Mouse (Mus musculus) MEL (cell line): ENCODE data around the gene Ube2o. TPM values are rescaled to one million over a fixed set of nuclear protein-coding genes. Genes with fewer than 3 reads are reported as not detected.
A peak's percentile ranks its signal among the peaks of the same experiment; 100 is the strongest.

Experiments used
- DNase-seq: peaks from one replicate; pipeline ENCODE4 v3.0.0; 2011; ENCODE audit warnings: low read depth, low spot score
- H3K27ac ChIP-seq: 2 replicates; pipeline ENCODE4 v1.5.1; 2012; ENCODE audit warnings: low read depth, mild to moderate bottlenecking, control low read depth, low read length, moderate library complexity; ENCODE audit not compliant: control insufficient read depth
- H3K27me3 ChIP-seq, 2 experiments: fragments of 150-350 bp in 1 of 2; sonication (generic) in 1 of 2; 2 replicates each; pipeline ENCODE4 v1.6.1; 2012; ENCODE audit warnings: low read length in 2 of 2, mild to moderate bottlenecking in 2 of 2, improper control_type of control experiment in 1 of 2, moderate library complexity in 1 of 2; ENCODE audit not compliant: insufficient read depth in 2 of 2, control insufficient read depth in 1 of 2
- H3K36me3 ChIP-seq, 2 experiments: 2 replicates each; pipeline ENCODE4 v1.6.1; 2012 to 2014; ENCODE audit warnings: low read length in 2 of 2, improper control_type of control experiment in 1 of 2, inconsistent platforms in 1 of 2, mild to moderate bottlenecking in 1 of 2; ENCODE audit not compliant: insufficient read depth in 2 of 2, control insufficient read depth in 1 of 2
- H3K4me1 ChIP-seq, 2 experiments: fragments of 150-350 bp in 1 of 2; sonication (generic) in 1 of 2; 2 replicates each; pipeline ENCODE4 v1.6.1; 2012; ENCODE audit warnings: low read length in 2 of 2, improper control_type of control experiment in 1 of 2, mild to moderate bottlenecking in 1 of 2; ENCODE audit not compliant: insufficient read depth in 2 of 2, control insufficient read depth in 1 of 2
- H3K4me3 ChIP-seq, 2 experiments: fragments of 150-350 bp in 1 of 2; sonication (generic) in 1 of 2; 2 replicates each; pipeline ENCODE4 v1.5.1; 2012; ENCODE audit warnings: low read depth in 2 of 2, low read length in 2 of 2, mild to moderate bottlenecking in 2 of 2, moderate library complexity in 2 of 2, control low read depth in 1 of 2, improper control_type of control experiment in 1 of 2; ENCODE audit not compliant: control insufficient read depth in 1 of 2, insufficient read depth in 1 of 2
- H3K79me2 ChIP-seq: 2 replicates; pipeline ENCODE4 v1.6.1; 2012; ENCODE audit warnings: mild to moderate bottlenecking, low read length, moderate library complexity; ENCODE audit not compliant: control insufficient read depth, poor library complexity, insufficient read depth
- H3K9ac ChIP-seq: 2 replicates; pipeline ENCODE4 v1.6.1; 2012; ENCODE audit warnings: low read depth, mild to moderate bottlenecking, control low read depth, low read length, moderate library complexity; ENCODE audit not compliant: control insufficient read depth, poor library complexity, severe bottlenecking
- H3K9me3 ChIP-seq: fragments of 150-350 bp; sonication (generic); replicated peaks from 2 replicates; pipeline ENCODE4 v1.6.1; 2012; ENCODE audit warnings: mild to moderate bottlenecking, low read length, improper control_type of control experiment, moderate library complexity; ENCODE audit not compliant: insufficient read depth
- BHLHE40 ChIP-seq: IDR thresholded peaks from 2 replicates; pipeline ENCODE4 v1.6.1; 2012; ENCODE audit warnings: low read depth, mild to moderate bottlenecking, inconsistent platforms, low read length, improper control_type of control experiment, borderline replicate concordance
- CHD1 ChIP-seq: IDR thresholded peaks from 2 replicates; pipeline ENCODE4 v1.6.1; 2012; ENCODE audit warnings: low read depth, mild to moderate bottlenecking, inconsistent platforms, low read length, improper control_type of control experiment
- CTCF ChIP-seq, 3 experiments: IDR thresholded peaks in 2 of 3; conservative IDR thresholded peaks in 1 of 3; 2 replicates each; pipeline ENCODE4 v1.5.1; 2011 to 2012; ENCODE audit warnings: low read length in 3 of 3, low read depth in 2 of 3, mild to moderate bottlenecking in 2 of 3, improper control_type of control experiment in 1 of 3, inconsistent platforms in 1 of 3, mixed read lengths in 1 of 3, moderate library complexity in 1 of 3; ENCODE audit not compliant: control insufficient read depth in 1 of 3, insufficient read depth in 1 of 3, poor library complexity in 1 of 3, severe bottlenecking in 1 of 3
- E2F4 ChIP-seq: IDR thresholded peaks from 2 replicates; pipeline ENCODE4 v1.6.1; 2011; ENCODE audit warnings: low read depth, low read length, improper control_type of control experiment, borderline replicate concordance
- ELF1 ChIP-seq: IDR thresholded peaks from 2 replicates; pipeline ENCODE4 v1.6.1; 2014; ENCODE audit warnings: low read depth, mild to moderate bottlenecking, inconsistent platforms, low read length, improper control_type of control experiment, moderate library complexity
- EP300 ChIP-seq, 2 experiments: IDR thresholded peaks; 2 replicates each; pipeline ENCODE4 v1.6.1; 2011; ENCODE audit warnings: improper control_type of control experiment in 2 of 2, low read length in 2 of 2, low read depth in 1 of 2, mild to moderate bottlenecking in 1 of 2
- ETS1 ChIP-seq: IDR thresholded peaks from 2 replicates; pipeline ENCODE4 v1.6.1; 2012; ENCODE audit warnings: low read depth, mild to moderate bottlenecking, inconsistent platforms, low read length, improper control_type of control experiment, moderate library complexity
- GABPA ChIP-seq: IDR thresholded peaks from 2 replicates; pipeline ENCODE4 v1.6.1; 2012; ENCODE audit warnings: low read depth, mild to moderate bottlenecking, inconsistent platforms, low read length, improper control_type of control experiment, moderate library complexity
- GATA1 ChIP-seq: IDR thresholded peaks from 2 replicates; pipeline ENCODE4 v1.6.1; 2011; ENCODE audit warnings: low read depth, low read length, improper control_type of control experiment
- JUND ChIP-seq: IDR thresholded peaks from 2 replicates; pipeline ENCODE4 v1.6.1; 2011; ENCODE audit warnings: low read depth, mild to moderate bottlenecking, improper control_type of control experiment, low read length
- KAT2A ChIP-seq: conservative IDR thresholded peaks from 2 replicates; pipeline ENCODE4 v1.6.1; 2012; ENCODE audit warnings: low read depth, low read length, improper control_type of control experiment, inconsistent platforms
- MAFK ChIP-seq: IDR thresholded peaks from 2 replicates; pipeline ENCODE4 v1.6.1; 2011; ENCODE audit warnings: low read depth, mild to moderate bottlenecking, low read length, improper control_type of control experiment, borderline replicate concordance
- MAX ChIP-seq: IDR thresholded peaks from 2 replicates; pipeline ENCODE4 v1.6.1; 2011; ENCODE audit warnings: low read length, improper control_type of control experiment
- MAZ ChIP-seq: IDR thresholded peaks from 2 replicates; pipeline ENCODE4 v1.6.1; 2012; ENCODE audit warnings: low read depth, mild to moderate bottlenecking, inconsistent platforms, low read length, improper control_type of control experiment
- MEF2A ChIP-seq: IDR thresholded peaks from 2 replicates; pipeline ENCODE4 v1.6.1; 2014; ENCODE audit warnings: low read depth, mild to moderate bottlenecking, inconsistent platforms, low read length, improper control_type of control experiment; ENCODE audit not compliant: poor library complexity, insufficient replicate concordance, severe bottlenecking; ENCODE audit errors: extremely low read depth
- MXI1 ChIP-seq: IDR thresholded peaks from 2 replicates; pipeline ENCODE4 v1.6.1; 2011; ENCODE audit warnings: mild to moderate bottlenecking, low read depth, low read length, improper control_type of control experiment
- MYB ChIP-seq: IDR thresholded peaks from 2 replicates; pipeline ENCODE4 v1.6.1; 2011; ENCODE audit warnings: mild to moderate bottlenecking, low read depth, low read length, improper control_type of control experiment
- MYC ChIP-seq: IDR thresholded peaks from 2 replicates; pipeline ENCODE4 v1.6.1; 2011; ENCODE audit warnings: low read depth, mild to moderate bottlenecking, low read length, improper control_type of control experiment, moderate library complexity
- POLR2A ChIP-seq, 2 experiments: IDR thresholded peaks; 2 replicates each; pipeline ENCODE4 v1.6.1; 2011 to 2012; ENCODE audit warnings: low read length in 2 of 2, mild to moderate bottlenecking in 2 of 2, control low read depth in 1 of 2, improper control_type of control experiment in 1 of 2, low read depth in 1 of 2, moderate library complexity in 1 of 2; ENCODE audit not compliant: control insufficient read depth in 1 of 2, insufficient read depth in 1 of 2, poor library complexity in 1 of 2
- POLR2AphosphoS2 ChIP-seq: IDR thresholded peaks from 2 replicates; pipeline ENCODE4 v1.6.1; 2011; ENCODE audit warnings: low read length, improper control_type of control experiment
- POLR2AphosphoS5 ChIP-seq: IDR thresholded peaks from 2 replicates; pipeline ENCODE4 v1.6.1; 2012; ENCODE audit warnings: low read depth, borderline replicate concordance, mild to moderate bottlenecking, inconsistent platforms, low read length, moderate library complexity, mixed read lengths
- RAD21 ChIP-seq: IDR thresholded peaks from 2 replicates; pipeline ENCODE4 v1.6.1; 2011; ENCODE audit warnings: mild to moderate bottlenecking, low read depth, low read length, improper control_type of control experiment
- RCOR1 ChIP-seq: IDR thresholded peaks from 2 replicates; pipeline ENCODE4 v1.6.1; 2012; ENCODE audit warnings: low read depth, mild to moderate bottlenecking, inconsistent platforms, low read length, improper control_type of control experiment
- SIN3A ChIP-seq: IDR thresholded peaks from 2 replicates; pipeline ENCODE4 v1.6.1; 2012; ENCODE audit warnings: low read length, improper control_type of control experiment, inconsistent platforms
- SMC3 ChIP-seq: IDR thresholded peaks from 2 replicates; pipeline ENCODE4 v1.6.1; 2011; ENCODE audit warnings: low read depth, low read length, improper control_type of control experiment
- TAL1 ChIP-seq: IDR thresholded peaks from 2 replicates; pipeline ENCODE4 v1.6.1; 2012; ENCODE audit warnings: mild to moderate bottlenecking, inconsistent platforms, low read length, moderate library complexity, mixed read lengths
- TBP ChIP-seq: IDR thresholded peaks from 2 replicates; pipeline ENCODE4 v1.8.0; 2011; ENCODE audit warnings: low read depth, low read length, improper control_type of control experiment
- TCF12 ChIP-seq: IDR thresholded peaks from 2 replicates; pipeline ENCODE4 v1.6.1; 2014; ENCODE audit warnings: low read depth, mild to moderate bottlenecking, inconsistent platforms, low read length, improper control_type of control experiment, moderate library complexity
- UBTF ChIP-seq: IDR thresholded peaks from 2 replicates; pipeline ENCODE4 v1.6.1; 2012; ENCODE audit warnings: low read depth, mild to moderate bottlenecking, inconsistent platforms, low read length, improper control_type of control experiment, moderate library complexity, borderline replicate concordance; ENCODE audit not compliant: insufficient read depth
- USF2 ChIP-seq, 2 experiments: IDR thresholded peaks; 2 replicates each; pipeline ENCODE4 v1.6.1; 2011 to 2012; ENCODE audit warnings: improper control_type of control experiment in 2 of 2, low read length in 2 of 2, borderline replicate concordance in 1 of 2, inconsistent platforms in 1 of 2, low read depth in 1 of 2, mild to moderate bottlenecking in 1 of 2; ENCODE audit not compliant: insufficient read depth in 1 of 2
- ZC3H11A ChIP-seq: IDR thresholded peaks from 2 replicates; pipeline ENCODE4 v1.6.1; 2012; ENCODE audit warnings: low read depth, mild to moderate bottlenecking, inconsistent platforms, low read length, improper control_type of control experiment
- ZKSCAN1 ChIP-seq: IDR thresholded peaks from 2 replicates; pipeline ENCODE4 v1.6.1; 2012; ENCODE audit warnings: low read depth, mild to moderate bottlenecking, inconsistent platforms, low read length, improper control_type of control experiment, moderate library complexity
- ZMIZ1 ChIP-seq: IDR thresholded peaks from 2 replicates; pipeline ENCODE4 v1.6.1; 2012; ENCODE audit warnings: low read depth, mild to moderate bottlenecking, inconsistent platforms, low read length, improper control_type of control experiment, moderate library complexity
- ZNF384 ChIP-seq: IDR thresholded peaks from 2 replicates; pipeline ENCODE4 v1.6.1; 2012; ENCODE audit warnings: low read depth, mild to moderate bottlenecking, inconsistent platforms, low read length, improper control_type of control experiment
- polyA plus RNA-seq, 2 experiments: library from polyadenylated mRNA; stranded (reverse) in 1 of 2; unstranded in 1 of 2; fragments of >175 nt in 1 of 2; fragments of >200 nt in 1 of 2; gene quantifications; 2 replicates each; pipeline versions ENCODE4 v1.2.1 to v1.2.4; 2012; ENCODE audit warnings: low replicate concordance in 2 of 2, low read depth in 1 of 2; ENCODE audit not compliant: insufficient read length in 2 of 2, insufficient read depth in 1 of 2, missing spikeins in 1 of 2
- total RNA-seq: library from RNA; depleted of rRNA; stranded (reverse); fragments of 300-350 nt; gene quantifications from 2 replicates; pipeline ENCODE4 v1.2.3, GENCODE M21; 2012

Gene Ube2o
- total and polyA plus RNA-seq, 3 experiments: 22.9 to 42.8 TPM; not detected in 1

DNA sequence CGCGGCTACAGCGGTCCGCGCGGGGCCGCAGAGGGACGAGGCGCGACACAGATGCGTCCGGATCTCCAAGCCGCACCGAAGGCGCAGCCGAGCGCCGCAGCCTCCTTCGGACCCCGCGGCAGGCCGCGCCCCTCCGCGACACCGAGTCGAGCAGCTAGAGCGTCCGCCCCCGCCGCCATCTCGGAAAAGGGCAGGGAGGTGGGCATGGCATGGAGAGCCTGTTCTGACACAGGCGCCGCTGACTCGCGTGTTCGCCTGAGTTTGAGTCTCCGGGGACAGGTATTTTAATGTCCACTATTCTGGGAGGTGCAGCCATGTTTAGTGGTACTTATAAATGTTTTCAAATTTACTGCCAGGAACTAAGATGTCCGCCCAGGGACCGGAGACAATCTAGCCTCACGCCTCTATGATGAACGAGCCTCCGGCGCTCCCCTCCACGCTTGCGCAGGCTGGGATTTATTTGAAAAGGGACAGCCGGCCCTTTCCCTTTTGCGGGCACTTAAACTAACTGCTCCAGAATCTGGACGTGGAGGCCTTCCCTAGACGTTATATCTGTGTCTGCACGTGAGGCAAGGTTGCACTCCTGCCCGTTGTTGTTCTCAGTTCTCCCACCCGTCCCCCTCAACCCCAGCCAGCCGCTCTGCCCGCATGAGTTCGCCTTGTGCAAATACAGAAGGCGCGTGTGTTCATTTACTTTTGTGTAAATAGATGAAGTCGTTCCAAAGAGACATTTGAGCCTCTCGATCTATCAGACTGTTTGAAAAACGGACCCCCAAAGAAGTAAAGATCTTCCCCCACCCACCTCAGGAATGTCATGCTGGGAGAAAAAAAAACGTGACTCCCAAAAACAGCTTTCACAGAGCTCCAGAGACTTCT is 90.8 kb downstream of the Ube2o start:
- Histone ChIP-seq H3K4me3 (peak overlapping the region; percentile 91 to 93), H3K9me3 (no peaks in the 10 kb centered on the region), H3K79me2 (peaks cover 21% of the 10 kb centered on the region), H3K27ac (peak overlapping the region; percentile 91), H3K9ac (peak overlapping the region; percentile 92), H3K36me3 (peaks cover 10 to 20% of the 10 kb centered on the region in 2 experiments), H3K4me1 (peaks cover 13 to 34% of the 10 kb centered on the region in 2 experiments), H3K27me3 (no peaks in the 10 kb centered on the region)
- peak; percentile 97 for DNase-seq
- TF ChIP-seq SIN3A: peak; percentile 85; the same call in 1 of the 2 replicates
- peak; percentile 84 for TF ChIP-seq KAT2A
- peak; percentile 87 for TF ChIP-seq MAZ
- TF ChIP-seq CHD1: 0 out of 2 replicates have a peak, but pooled peaks have one; percentile 42
- TF ChIP-seq MYC: peak; percentile 88
- no peak; the same call in 1 of the 2 replicates for TF ChIP-seq ZNF384
- TF ChIP-seq MYB: no peak
- no peak for TF ChIP-seq TAL1
- TF ChIP-seq JUND: no peak
- 0 out of 4 replicates have a peak, but pooled peaks of 1 of the 2 experiments have one; percentile 15 for TF ChIP-seq EP300 (IDR thresholded peaks at IDR 0.05; ENCODE audit: low read depth in 1 of 2, low read length in 2 of 2)
- peak; percentile 88 for TF ChIP-seq BHLHE40
- peak; percentile 71; the same call in 1 of the 2 replicates for TF ChIP-seq GABPA
- TF ChIP-seq TCF12: peak; percentile 54
- no peak for TF ChIP-seq ZC3H11A
- no peak for TF ChIP-seq USF2 (IDR thresholded peaks at IDR 0.05; ENCODE audit: borderline replicate concordance in 1 of 2, insufficient read depth in 1 of 2, low read depth in 1 of 2, low read length in 2 of 2)
- peak; percentile 76; the same call in 1 of the 2 replicates for TF ChIP-seq RCOR1
- no peak for TF ChIP-seq POLR2AphosphoS5
- TF ChIP-seq ZMIZ1: peak; percentile 95; the same call in 1 of the 2 replicates
- TF ChIP-seq TBP: peak; percentile 82; the same call in 1 of the 2 replicates
- peak in 1 of 3 experiments; percentile 1; a peak in 1 of 6 replicates for TF ChIP-seq CTCF (IDR thresholded peaks at IDR 0.05 in 2 of 3, conservative IDR thresholded peaks at IDR 0.05 in 1 of 3; ENCODE audit: control insufficient read depth in 1 of 3, insufficient read depth in 1 of 3, low read depth in 2 of 3, low read length in 3 of 3, poor library complexity in 1 of 3, severe bottlenecking in 1 of 3)
- peak; percentile 85 for TF ChIP-seq MXI1
- TF ChIP-seq GATA1: no peak
- TF ChIP-seq POLR2AphosphoS2: peak; percentile 98
- TF ChIP-seq E2F4: no peak
- TF ChIP-seq ELF1: peak; percentile 24
- no peak for TF ChIP-seq MAFK
- TF ChIP-seq MAX: peak; percentile 79
- 0 out of 2 replicates have a peak, but pooled peaks have one; percentile 26 for TF ChIP-seq SMC3
- TF ChIP-seq UBTF: 0 out of 2 replicates have a peak, but pooled peaks have one; percentile 50
- TF ChIP-seq ZKSCAN1: no peak; the same call in 1 of the 2 replicates
- TF ChIP-seq POLR2A (IDR thresholded peaks at IDR 0.05; ENCODE audit: control insufficient read depth in 1 of 2, insufficient read depth in 1 of 2, low read depth in 1 of 2, low read length in 2 of 2, poor library complexity in 1 of 2): peak; percentile 92 to 93; a peak in 3 of 4 replicates
- TF ChIP-seq RAD21: no peak
- peak; percentile 59; the same call in 1 of the 2 replicates for TF ChIP-seq ETS1
- peak; percentile 51; the same call in 1 of the 2 replicates for TF ChIP-seq MEF2A
